Mouse (Mus musculus) limb, embryonic 14.5 days (tissue): ENCODE data around the gene E130309D02Rik. TPM values are rescaled to one million over a fixed set of nuclear protein-coding genes. Genes with fewer than 3 reads are reported as not detected.

Experiments used
- ATAC-seq: fragments of 200-750 bp; cut with Nextera tagmentation; 2 replicates; pipeline ENCODE4 v1.8.0; 2017; ENCODE audit warnings: low read depth, moderate number of reproducible peaks, moderate TSS enrichment; ENCODE audit not compliant: low FRiP score
- DNase-seq: peaks from one replicate; pipeline ENCODE4 v3.0.0-alpha.2; 2015; ENCODE audit warnings: low spot score
- H3K27ac ChIP-seq: fragments of 300-500 bp; sonication (generic); replicated peaks from 2 replicates; pipeline ENCODE4 v1.5.1; 2014; ENCODE audit warnings: low read depth, mild to moderate bottlenecking, low read length, moderate library complexity, mixed read lengths
- H3K27me3 ChIP-seq: fragments of 300-500 bp; sonication (generic); 2 replicates; pipeline ENCODE4 v1.6.1; 2014; ENCODE audit warnings: low read length, mixed read lengths; ENCODE audit not compliant: control insufficient read depth, insufficient read depth
- H3K36me3 ChIP-seq: fragments of 300-500 bp; sonication (generic); 2 replicates; pipeline ENCODE4 v1.6.1; 2014; ENCODE audit warnings: mild to moderate bottlenecking, low read length, moderate library complexity, mixed read lengths; ENCODE audit not compliant: control insufficient read depth, insufficient read depth
- H3K4me1 ChIP-seq: fragments of 300-500 bp; sonication (generic); 2 replicates; pipeline ENCODE4 v1.6.1; 2014; ENCODE audit warnings: antibody characterized with exemption, low read length, mixed read lengths; ENCODE audit not compliant: control insufficient read depth, insufficient read depth
- H3K4me2 ChIP-seq: fragments of 300-500 bp; sonication (generic); replicated peaks from 2 replicates; pipeline ENCODE4 v1.6.1; 2014; ENCODE audit warnings: low read depth, mild to moderate bottlenecking, low read length, moderate library complexity; ENCODE audit not compliant: severe bottlenecking
- H3K4me3 ChIP-seq: fragments of 300-500 bp; sonication (generic); replicated peaks from 2 replicates; pipeline ENCODE4 v1.5.1; 2014; ENCODE audit warnings: low read length
- H3K9ac ChIP-seq: fragments of 300-500 bp; sonication (generic); 2 replicates; pipeline ENCODE4 v1.6.1; 2014; ENCODE audit warnings: mild to moderate bottlenecking, low read depth, low read length, moderate library complexity; ENCODE audit not compliant: severe bottlenecking
- H3K9me3 ChIP-seq: fragments of 300-500 bp; sonication (generic); 2 replicates; pipeline ENCODE4 v1.6.1; 2016; ENCODE audit warnings: low read length; ENCODE audit not compliant: control insufficient read depth
- POLR2A ChIP-seq: fragments of 200-500 bp; IDR thresholded peaks from 2 replicates; pipeline ENCODE4 v1.8.0; 2012; ENCODE audit warnings: inconsistent platforms, mild to moderate bottlenecking, moderate library complexity, borderline replicate concordance; ENCODE audit not compliant: insufficient read depth, insufficient read length; ENCODE audit errors: extremely low read depth
- WGBS: fragments of 180-500 bp; shearing (Covaris S2); extraction: QIAGEN DNeasy Blood & Tissue Kit; methylation state at CpG from one replicate; pipeline ENCODE4 v1.1.7; 2014; 5-methylcytosine and 5-hydroxymethylcytosine counted together
- polyA plus RNA-seq, 2 experiments: library from polyadenylated mRNA; depleted of rRNA in 1 of 2; stranded (reverse) in 1 of 2; unstranded in 1 of 2; fragments of >200 nt; fragmentation: Nextera tagmentation in 1 of 2; extraction: Ambion mirVana in 1 of 2; gene quantifications; 2 replicates each; pipeline versions ENCODE4 v1.2.1 to v1.2.3; 2012 to 2014

Gene E130309D02Rik
- polyA plus RNA-seq, 2 experiments, result 25.2 to 29.2 TPM

GRCm38 (mm10) chr5:143288378-143288911 lies 26.7 kb downstream of the E130309D02Rik start:
- no peaks in the 10 kb centered on the region for H3K9me3 ChIP-seq
- DNase-seq (no peak), ATAC-seq (no peak)
- no peak for TF ChIP-seq POLR2A
- peak overlapping the region; percentile 25 for H3K4me3 ChIP-seq
- H3K9ac ChIP-seq, result no peak overlapping the region; the same call in 1 of the 2 replicates
- H3K27me3 ChIP-seq, result peaks cover 66% of the 10 kb centered on the region
- peak overlapping the region; percentile 37 for H3K4me2 ChIP-seq
- H3K27ac ChIP-seq, result no peak overlapping the region
- 0 out of 2 replicates have a peak, but pooled peaks cover 6% of the 10 kb centered on the region for H3K36me3 ChIP-seq
- 20% methylated on average over 9 of the region's 9 CpGs for WGBS
- H3K4me1 ChIP-seq, result peaks cover 8% of the 10 kb centered on the region; the same call in 1 of the 2 replicates

DNA sequence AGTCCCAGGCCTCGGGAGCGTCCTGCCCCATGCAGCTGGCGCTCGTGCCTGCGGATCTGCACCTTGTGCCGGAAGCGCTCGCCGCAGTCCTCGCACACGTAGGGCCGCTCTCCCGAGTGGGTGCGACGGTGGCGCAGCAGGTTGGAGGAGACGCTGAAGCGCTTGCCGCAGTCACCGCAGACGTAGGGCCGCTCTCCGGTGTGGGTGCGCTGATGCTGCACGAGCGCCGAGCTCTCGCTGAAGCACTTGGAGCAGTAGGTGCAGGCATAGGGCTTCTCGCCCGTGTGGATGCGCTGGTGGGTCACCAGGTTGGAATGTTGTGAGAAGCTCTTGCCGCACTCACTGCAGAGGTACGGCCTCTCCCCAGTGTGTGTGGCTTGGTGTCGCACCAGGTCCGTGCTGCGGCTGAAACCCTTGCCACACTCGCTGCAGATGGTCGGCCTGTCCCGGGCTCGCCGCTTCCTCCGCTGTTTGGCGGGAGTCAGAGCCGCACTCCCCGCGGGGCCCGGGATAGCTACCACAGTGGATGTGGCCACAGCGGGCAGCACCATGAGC lies 27.3 kb downstream of the E130309D02Rik start:
- Histone ChIP-seq H3K27ac (no peak overlapping the region), H3K9ac (peak overlapping the region; percentile 22; the same call in 1 of the 2 replicates), H3K36me3 (0 out of 2 replicates have a peak, but pooled peaks cover 6% of the 10 kb centered on the region), H3K4me3 (peak overlapping the region; percentile 25), H3K4me2 (peak overlapping the region; percentile 37), H3K27me3 (peaks cover 60% of the 10 kb centered on the region), H3K9me3 (no peaks in the 10 kb centered on the region), H3K4me1 (peaks cover 8% of the 10 kb centered on the region; the same call in 1 of the 2 replicates)
- no peak for ATAC-seq
- DNase-seq, result no peak
- 2% methylated on average over 40 of the region's 48 CpGs for WGBS
- no peak for TF ChIP-seq POLR2A

DNA sequence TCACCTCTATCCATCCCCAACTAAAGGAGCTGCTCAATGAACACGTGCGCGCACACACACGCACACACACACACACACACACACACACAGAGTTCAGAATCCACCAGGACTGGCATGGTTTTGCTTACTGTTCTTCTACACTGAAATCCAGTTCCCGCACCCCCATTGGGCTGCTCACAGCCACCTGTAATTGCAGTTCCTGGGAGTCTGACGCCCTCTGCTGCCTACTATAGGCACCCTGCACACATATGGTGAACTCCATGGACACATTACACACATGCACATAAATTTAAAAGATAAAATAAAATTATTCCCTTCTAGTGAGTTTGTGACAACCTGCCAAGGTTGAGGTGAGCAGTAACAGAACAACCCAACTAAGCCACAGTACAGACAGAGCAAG lies 30.4 kb downstream of the E130309D02Rik start:
- Histone ChIP-seq H3K9ac (no peak overlapping the region), H3K4me1 (peaks cover 8% of the 10 kb centered on the region; the same call in 1 of the 2 replicates), H3K4me2 (no peak overlapping the region), H3K36me3 (0 out of 2 replicates have a peak, but pooled peaks cover 6% of the 10 kb centered on the region), H3K27me3 (peaks cover 36% of the 10 kb centered on the region), H3K4me3 (no peak overlapping the region), H3K9me3 (no peaks in the 10 kb centered on the region), H3K27ac (no peak overlapping the region)
- TF ChIP-seq POLR2A, result no peak
- ATAC-seq, result no peak
- no peak for DNase-seq
- 38% methylated on average over 6 of the region's 6 CpGs for WGBS

- Histone ChIP-seq H3K4me3 (no peak overlapping the region), H3K9ac (no peak overlapping the region), H3K4me2 (no peak overlapping the region), H3K27ac (no peak overlapping the region), H3K4me1 (no peaks in the 10 kb centered on the region), H3K9me3 (no peaks in the 10 kb centered on the region), H3K27me3 (no peaks in the 10 kb centered on the region), H3K36me3 (no peaks in the 10 kb centered on the region)
- 36% methylated on average over 10 of the region's 10 CpGs for WGBS
- no peak for TF ChIP-seq POLR2A
- no peak for DNase-seq
- ATAC-seq, result no peak
Observed at GRCm38 (mm10) chr5:143279247-143279646, 35.9 kb downstream of the E130309D02Rik start.

DNA sequence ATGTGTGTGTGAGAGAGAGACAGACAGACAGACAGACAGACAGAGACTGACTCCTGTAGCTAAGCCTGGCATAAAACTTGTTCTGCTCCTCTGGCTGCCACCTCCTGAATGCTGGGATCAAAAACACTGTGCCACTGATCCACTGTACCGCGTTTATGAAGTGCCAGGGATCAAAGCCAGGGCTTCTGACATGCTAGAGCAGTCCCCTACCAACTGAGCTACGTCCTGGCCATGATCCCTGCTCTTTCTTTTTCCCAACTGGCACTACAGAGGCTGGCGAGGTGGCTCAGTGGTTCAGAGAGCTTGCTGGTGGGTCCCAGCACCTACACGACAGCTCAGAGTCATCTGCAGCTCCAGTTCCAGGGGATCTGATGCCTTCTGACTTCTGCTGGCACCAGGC lies 39.4 kb downstream of the E130309D02Rik start:
- H3K27me3 ChIP-seq, result no peaks in the 10 kb centered on the region
- H3K36me3 ChIP-seq, result no peaks in the 10 kb centered on the region
- no peak for ATAC-seq
- H3K4me3 ChIP-seq, result no peak overlapping the region
- DNase-seq, result no peak
- no peak overlapping the region for H3K4me2 ChIP-seq
- no peak for TF ChIP-seq POLR2A
- WGBS, result 46% methylated on average over 5 of the region's 5 CpGs
- H3K9ac ChIP-seq, result 0 out of 2 replicates have a peak overlapping the region, but pooled peaks have one; percentile 4
- no peak overlapping the region for H3K27ac ChIP-seq
- no peaks in the 10 kb centered on the region for H3K9me3 ChIP-seq
- peaks cover 3% of the 10 kb centered on the region; the same call in 1 of the 2 replicates for H3K4me1 ChIP-seq
